Mouse (Mus musculus) neural tube, embryonic 13.5 days (tissue): ENCODE measurements around the gene Usp36. TPM values are rescaled to one million over a fixed set of nuclear protein-coding genes. Genes with fewer than 3 reads are reported as not detected.

Source experiments
- ATAC-seq: fragments of 200-750 bp; cut with Nextera tagmentation; 2 replicates; pipeline ENCODE4 v1.8.0; 2017; ENCODE audit warnings: low read depth, mild to moderate bottlenecking, moderate TSS enrichment, moderate library complexity
- H3K27ac ChIP-seq: fragments of 300-500 bp; sonication (generic); replicated peaks from 2 replicates; pipeline ENCODE4 v1.5.1; 2015; ENCODE audit warnings: moderate library complexity, mild to moderate bottlenecking, inconsistent platforms
- H3K27me3 ChIP-seq: fragments of 300-500 bp; sonication (generic); 2 replicates; pipeline ENCODE4 v1.6.1; 2015; ENCODE audit warnings: mild to moderate bottlenecking, inconsistent platforms
- H3K36me3 ChIP-seq: fragments of 300-500 bp; sonication (generic); 2 replicates; pipeline ENCODE4 v1.6.1; 2015; ENCODE audit warnings: mild to moderate bottlenecking, inconsistent platforms
- H3K4me1 ChIP-seq: fragments of 300-500 bp; sonication (generic); replicated peaks from 2 replicates; pipeline ENCODE4 v1.6.1; 2015; ENCODE audit warnings: inconsistent platforms
- H3K4me2 ChIP-seq: fragments of 300-500 bp; sonication (generic); 2 replicates; pipeline ENCODE4 v1.6.1; 2015; ENCODE audit warnings: inconsistent platforms, mild to moderate bottlenecking, moderate library complexity
- H3K4me3 ChIP-seq: fragments of 300-500 bp; sonication (generic); 2 replicates; pipeline ENCODE4 v1.5.1; 2015; ENCODE audit warnings: mild to moderate bottlenecking, inconsistent platforms
- H3K9ac ChIP-seq: fragments of 300-500 bp; sonication (generic); 2 replicates; pipeline ENCODE4 v1.6.1; 2015; ENCODE audit warnings: moderate library complexity, mild to moderate bottlenecking, inconsistent platforms
- H3K9me3 ChIP-seq: fragments of 300-500 bp; sonication (generic); 2 replicates; pipeline ENCODE4 v1.6.1; 2016; ENCODE audit warnings: inconsistent platforms
- WGBS: fragments of 180-500 bp; shearing (Covaris S2); methylation state at CpG from one replicate; pipeline ENCODE4 v1.1.7; 2015; 5-methylcytosine and 5-hydroxymethylcytosine counted together
- polyA plus RNA-seq: library from polyadenylated mRNA; unstranded; fragments of >200 nt; fragmentation: Nextera tagmentation; extraction: Ambion mirVana; gene quantifications from 2 replicates; pipeline ENCODE4 v1.2.1, GENCODE M21; 2015

Usp36 gene
- polyA plus RNA-seq, 1 experiment from 2014 or later: 15.6 TPM

GRCm38 (mm10) chr11:118263146-118263545 is 26.9 kb downstream of the Usp36 start:
- whole genome bisulfite sequencing: 95% methylated on average over 5 of the region's 5 CpGs
- H3K27me3 ChIP-seq: no peaks in the 10 kb centered on the region

GRCm38 (mm10) chr11:118260081-118260480 is 30.0 kb downstream of the Usp36 start:
- no peak overlapping the region for H3K9ac ChIP-seq
- no peaks in the 10 kb centered on the region for H3K9me3 ChIP-seq
- peaks cover 92% of the 10 kb centered on the region for H3K36me3 ChIP-seq
- no peak overlapping the region for H3K27ac ChIP-seq
- no peak overlapping the region for H3K4me2 ChIP-seq
- no peak for ATAC-seq
- no peak overlapping the region for H3K4me3 ChIP-seq
- no peaks in the 10 kb centered on the region for H3K27me3 ChIP-seq
- 84% methylated on average over 8 of the region's 8 CpGs for WGBS
- peaks cover under 1% of the 10 kb centered on the region; the same call in 1 of the 2 replicates for H3K4me1 ChIP-seq

More at GRCm38 (mm10) chr11:118263146-118263545, 26.9 kb downstream of the Usp36 start:
- H3K27ac ChIP-seq: no peak overlapping the region
- H3K9ac ChIP-seq: no peak overlapping the region
- H3K4me1 ChIP-seq: no peaks in the 10 kb centered on the region
- H3K36me3 ChIP-seq: peaks cover 100% of the 10 kb centered on the region
- H3K4me3 ChIP-seq: no peak overlapping the region
- no peaks in the 10 kb centered on the region for H3K9me3 ChIP-seq
- ATAC-seq: no peak
- H3K4me2 ChIP-seq: no peak overlapping the region

- WGBS: 93% methylated on average over 8 of the region's 8 CpGs
- Histone ChIP-seq H3K27me3 (no peaks in the 10 kb centered on the region), H3K9ac (no peak overlapping the region), H3K4me3 (no peak overlapping the region), H3K4me2 (no peak overlapping the region), H3K27ac (no peak overlapping the region), H3K4me1 (peaks cover 5% of the 10 kb centered on the region), H3K36me3 (peaks cover 87% of the 10 kb centered on the region), H3K9me3 (no peaks in the 10 kb centered on the region)
- ATAC-seq: no peak
Observed at GRCm38 (mm10) chr11:118259580-118259979, 30.5 kb downstream of the Usp36 start.

GRCm38 (mm10) chr11:118256371-118256770 is 33.7 kb downstream of the Usp36 start:
- peaks cover 19% of the 10 kb centered on the region for H3K4me1 ChIP-seq
- peaks cover 55% of the 10 kb centered on the region for H3K36me3 ChIP-seq
- H3K27me3 ChIP-seq: no peaks in the 10 kb centered on the region
- H3K4me3 ChIP-seq: no peak overlapping the region
- no peak overlapping the region for H3K9ac ChIP-seq
- H3K27ac ChIP-seq: no peak overlapping the region
- H3K9me3 ChIP-seq: no peaks in the 10 kb centered on the region
- H3K4me2 ChIP-seq: no peak overlapping the region
- no peak for ATAC-seq
- WGBS: 91% methylated on average over 7 of the region's 7 CpGs

GRCm38 (mm10) chr11:118254159-118254951 is 35.7 kb downstream of the Usp36 start:
- 51% methylated on average over 15 of the region's 15 CpGs for WGBS
- H3K4me2 ChIP-seq: no peak overlapping the region
- no peaks in the 10 kb centered on the region for H3K27me3 ChIP-seq
- no peak overlapping the region for H3K4me3 ChIP-seq
- H3K27ac ChIP-seq: peak overlapping the region; percentile 85
- peaks cover 21% of the 10 kb centered on the region for H3K4me1 ChIP-seq
- ATAC-seq: peak; percentile 67
- peaks cover 35% of the 10 kb centered on the region for H3K36me3 ChIP-seq
- no peaks in the 10 kb centered on the region for H3K9me3 ChIP-seq
- H3K9ac ChIP-seq: no peak overlapping the region

- 78% methylated on average over 7 of the region's 7 CpGs for WGBS
- no peak for ATAC-seq
- no peak overlapping the region for H3K9ac ChIP-seq
Observed at GRCm38 (mm10) chr11:118253447-118254158, 36.4 kb downstream of the Usp36 start.

GRCm38 (mm10) chr11:118249012-118249383 is 41.0 kb downstream of the Usp36 start:
- ATAC-seq: peak; percentile 17
- Histone ChIP-seq H3K27ac (peak overlapping the region; percentile 57), H3K4me2 (peak overlapping the region; percentile 90), H3K4me3 (peak overlapping the region; percentile 87), H3K27me3 (no peaks in the 10 kb centered on the region), H3K9me3 (no peaks in the 10 kb centered on the region), H3K9ac (peak overlapping the region; percentile 55), H3K36me3 (no peaks in the 10 kb centered on the region), H3K4me1 (peaks cover 36% of the 10 kb centered on the region)
- WGBS: 1% methylated on average over 5 of the region's 5 CpGs

More at GRCm38 (mm10) chr11:118253447-118254158, 36.4 kb downstream of the Usp36 start:
- H3K4me1 ChIP-seq: peaks cover 27% of the 10 kb centered on the region
- no peak overlapping the region for H3K4me3 ChIP-seq
- no peaks in the 10 kb centered on the region for H3K27me3 ChIP-seq
- H3K27ac ChIP-seq: peak overlapping the region; percentile 85
- no peaks in the 10 kb centered on the region for H3K9me3 ChIP-seq
- H3K4me2 ChIP-seq: no peak overlapping the region
- H3K36me3 ChIP-seq: peaks cover 27% of the 10 kb centered on the region

GRCm38 (mm10) chr11:118248150-118249011 is 41.7 kb downstream of the Usp36 start, which contains the start of gene Cyth1:
Cyth1 (minus strand) TSS chr11:118248592.
- Histone ChIP-seq H3K4me2 (peak within 1 kb of the TSS; percentile 90), H3K27me3 (no peaks in the 10 kb centered on the region), H3K9ac (peak within 1 kb of the TSS; percentile 93), H3K4me3 (peak within 1 kb of the TSS; percentile 87), H3K4me1 (peaks cover 30% of the 10 kb centered on the region), H3K27ac (peak within 1 kb of the TSS; percentile 57), H3K9me3 (no peaks in the 10 kb centered on the region), H3K36me3 (no peaks in the 10 kb centered on the region)
- WGBS: under 1% methylated on average over 83 of the region's 86 CpGs
- ATAC-seq: peak; percentile 95

- H3K9ac ChIP-seq: peak overlapping the region; percentile 93
- no peaks in the 10 kb centered on the region for H3K9me3 ChIP-seq
- 2% methylated on average over 43 of the region's 43 CpGs for WGBS
- H3K27ac ChIP-seq: peak overlapping the region; percentile 56
- peak; percentile 21 for ATAC-seq
- H3K4me2 ChIP-seq: peak overlapping the region; percentile 90
- no peaks in the 10 kb centered on the region for H3K27me3 ChIP-seq
- no peaks in the 10 kb centered on the region for H3K36me3 ChIP-seq
- H3K4me3 ChIP-seq: peak overlapping the region; percentile 87
- H3K4me1 ChIP-seq: peaks cover 31% of the 10 kb centered on the region
Observed at GRCm38 (mm10) chr11:118247359-118248095, 42.5 kb downstream of the Usp36 start.

- no peak for ATAC-seq
- Histone ChIP-seq H3K27ac (no peak overlapping the region), H3K4me1 (peaks cover 39% of the 10 kb centered on the region), H3K9me3 (no peaks in the 10 kb centered on the region), H3K36me3 (no peaks in the 10 kb centered on the region), H3K27me3 (no peaks in the 10 kb centered on the region), H3K4me2 (peak overlapping the region; percentile 90), H3K4me3 (peak overlapping the region; percentile 87), H3K9ac (peak overlapping the region; percentile 93)
- WGBS: 54% methylated on average over 5 of the region's 5 CpGs
Observed at GRCm38 (mm10) chr11:118246724-118247123, 43.3 kb downstream of the Usp36 start.

- no peak overlapping the region for H3K9ac ChIP-seq
- no peak overlapping the region for H3K4me2 ChIP-seq
- H3K36me3 ChIP-seq: no peaks in the 10 kb centered on the region
- H3K27me3 ChIP-seq: no peaks in the 10 kb centered on the region
- no peaks in the 10 kb centered on the region for H3K9me3 ChIP-seq
- H3K4me3 ChIP-seq: no peak overlapping the region
- H3K27ac ChIP-seq: no peak overlapping the region
- 94% methylated on average over 2 of the region's 2 CpGs for WGBS
- ATAC-seq: no peak
- peaks cover 48% of the 10 kb centered on the region for H3K4me1 ChIP-seq
Observed at GRCm38 (mm10) chr11:118245130-118245529, 44.9 kb downstream of the Usp36 start.
